8 mouse cellular contexts compared by ENCODE assay signal in the genomic region with DNA sequence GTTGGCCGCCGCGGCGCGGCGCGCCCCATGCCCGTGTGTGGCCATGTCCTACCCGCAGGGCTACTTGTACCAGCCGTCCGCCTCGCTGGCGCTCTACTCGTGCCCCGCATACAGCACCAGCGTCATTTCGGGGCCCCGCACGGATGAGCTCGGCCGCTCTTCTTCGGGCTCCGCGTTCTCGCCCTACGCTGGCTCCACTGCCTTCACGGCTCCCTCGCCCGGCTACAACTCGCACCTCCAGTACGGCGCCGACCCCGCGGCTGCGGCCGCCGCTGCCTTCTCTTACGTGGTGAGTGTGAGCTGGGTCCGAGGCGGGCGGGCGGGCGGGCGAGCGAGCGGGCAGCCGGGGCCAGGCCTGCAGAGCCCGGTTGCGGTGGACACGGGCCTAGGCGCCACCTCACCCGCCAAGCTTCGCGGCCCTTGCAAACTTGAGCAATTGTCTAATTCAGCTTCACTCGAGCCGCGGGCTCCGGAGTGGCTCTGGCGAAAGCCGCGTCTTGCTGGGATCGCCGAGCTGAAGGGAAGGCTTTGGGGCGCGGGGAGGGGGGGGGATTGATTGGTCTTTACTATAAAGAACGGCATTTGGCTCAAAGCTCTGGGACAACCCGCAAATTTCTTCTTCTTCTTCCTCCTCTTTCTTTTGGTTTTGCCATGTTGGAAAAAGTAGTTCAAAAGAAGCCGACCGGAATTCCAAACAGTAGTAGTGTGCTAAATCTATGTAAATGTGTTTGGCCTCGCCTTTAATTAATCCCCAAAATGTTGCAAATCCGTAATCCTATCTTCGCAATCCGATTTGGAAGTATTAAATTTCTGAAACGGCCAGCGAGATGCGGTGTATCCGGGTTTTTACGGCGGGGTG. TPM values are rescaled to one million over a fixed set of nuclear protein-coding genes. Genes with fewer than 3 reads are reported as not detected.
DNase-seq lines count a peak whose midpoint lies in the region; ATAC-seq and TF ChIP-seq lines count a peak whose summit lies in the region.

No protein-coding gene starts in this region.

- H3K9ac ChIP-seq in lung, embryonic 16.5 days (ENCODE audit: low read length) = peak overlapping the region; percentile 81
- H3K9ac ChIP-seq in heart, embryonic 11.5 days (ENCODE audit: low read depth, low read length) = peak overlapping the region; percentile 88

- TF ChIP-seq POLR2A in myocyte (IDR thresholded peaks at IDR 0.05; ENCODE audit: insufficient read length, low read depth) = peak; percentile 42

- peaks cover 31% of the 10 kb centered on the region for H3K79me2 ChIP-seq in myocyte (ENCODE audit: control insufficient read depth, insufficient read depth)

- H3K36me3 ChIP-seq in lung, embryonic 16.5 days (ENCODE audit: control insufficient read depth, insufficient read depth, low read length) = no peaks in the 10 kb centered on the region
- H3K36me3 ChIP-seq in heart, embryonic 11.5 days (ENCODE audit: control insufficient read depth, insufficient read depth, low read length) = no peaks in the 10 kb centered on the region
- peaks cover 6% of the 10 kb centered on the region for H3K36me3 ChIP-seq in myocyte (ENCODE audit: control insufficient read depth, insufficient read depth)

- H3K27me3 ChIP-seq in lung, embryonic 16.5 days (ENCODE audit: control insufficient read depth, insufficient read depth, low read depth, low read length) = peaks cover 46% of the 10 kb centered on the region
- H3K27me3 ChIP-seq in heart, embryonic 11.5 days (ENCODE audit: control insufficient read depth, insufficient read depth, low read length) = peaks cover 49% of the 10 kb centered on the region
- no peaks in the 10 kb centered on the region for H3K27me3 ChIP-seq in myocyte (ENCODE audit: control insufficient read depth, insufficient read depth, insufficient read length)

- no peaks in the 10 kb centered on the region for H3K9me3 ChIP-seq in lung, embryonic 16.5 days (ENCODE audit: control insufficient read depth, low read length)
- no peaks in the 10 kb centered on the region for H3K9me3 ChIP-seq in heart, embryonic 11.5 days (replicated peaks; ENCODE audit: control insufficient read depth, low read length)

- peak overlapping the region; percentile 97 for H3K27ac ChIP-seq in lung, embryonic 16.5 days (ENCODE audit: low read length)
- peak overlapping the region; percentile 93 for H3K27ac ChIP-seq in heart, embryonic 11.5 days (ENCODE audit: low read depth, low read length)

- under 1% methylated on average over 78 of the region's 80 CpGs for WGBS in lung, embryonic 16.5 days
- 2% methylated on average over 79 of the region's 80 CpGs for WGBS in heart, embryonic 11.5 days (ENCODE audit: insufficient replicate concordance)

- ATAC-seq in lung, embryonic 16.5 days (ENCODE audit: low read depth) = no peak
- no peak for ATAC-seq in heart, embryonic 11.5 days (replicated peaks; ENCODE audit: insufficient number of reproducible peaks, low FRiP score, low TSS enrichment)

- peak overlapping the region; percentile 75 for H3K4me2 ChIP-seq in lung, embryonic 16.5 days (ENCODE audit: low read depth, low read length)
- H3K4me2 ChIP-seq in heart, embryonic 11.5 days = peak overlapping the region; percentile 88
- H3K4me2 ChIP-seq in myocyte (ENCODE audit: low read depth) = peak overlapping the region; percentile 78

- peak overlapping the region; percentile 98 for H3ac ChIP-seq in myocyte (ENCODE audit: control insufficient read depth, insufficient read length)

- H3K4me3 ChIP-seq in lung, embryonic 16.5 days (ENCODE audit: low read length) = peak overlapping the region; percentile 75
- H3K4me3 ChIP-seq in heart, embryonic 11.5 days (ENCODE audit: low read depth, low read length) = peak overlapping the region; percentile 71
- peak overlapping the region; percentile 95 for H3K4me3 ChIP-seq in myocyte

- H3K4me1 ChIP-seq in lung, embryonic 16.5 days (replicated peaks; ENCODE audit: control insufficient read depth, insufficient read depth, low read length) = peaks cover 13% of the 10 kb centered on the region
- H3K4me1 ChIP-seq in heart, embryonic 11.5 days (ENCODE audit: control insufficient read depth, insufficient read depth, low read length) = peaks cover 22% of the 10 kb centered on the region

- DNase-seq in lung, postnatal 10 days = no peak
- peak; percentile 20 to 40 for DNase-seq in adrenal gland, postnatal 36 days
- DNase-seq in kidney, postnatal 10 days = peak; percentile 53
- DNase-seq in left cerebral cortex, adult 11 months (ENCODE audit: low spot score) = no peak
- DNase-seq in testis, postnatal 14 days (ENCODE audit: low spot score) = no peak

TF ChIP-seq in myocyte, 11 proteins besides CTCF, POLR2A, EP300 and RAD21:
- TF ChIP-seq SRF (IDR thresholded peaks at IDR 0.05; ENCODE audit: control insufficient read depth, insufficient read length, low read depth) (no peak), TCF3 (IDR thresholded peaks at IDR 0.05; ENCODE audit: insufficient read length, low read depth) (no peak), E2F4 (IDR thresholded peaks at IDR 0.05; ENCODE audit: insufficient read depth) (no peak), MYOG (IDR thresholded peaks at IDR 0.05; ENCODE audit: control insufficient read depth in 1 of 3, insufficient read depth in 1 of 3, insufficient read length in 2 of 3, low read depth in 2 of 3) (no peak), POLR2AphosphoS2 (IDR thresholded peaks at IDR 0.05; ENCODE audit: insufficient read length, low read depth) (peak; percentile 30), USF1 (IDR thresholded peaks at IDR 0.05; ENCODE audit: low read depth) (no peak), REST (IDR thresholded peaks at IDR 0.05; ENCODE audit: insufficient read depth, insufficient read length) (no peak), MAX (IDR thresholded peaks at IDR 0.05; ENCODE audit: low read depth) (no peak)

RNA-seq across cellular contexts. Expression of a gene that starts 0.9 kb away (rescaled TPM):
- polyA plus RNA-seq in lung, embryonic 16.5 days (2015; fragmentation: Nextera tagmentation; extraction: Ambion mirVana) = 10.4 and 11.9 TPM in 2 replicates
- 1 to 10 TPM; 2.0 to 2.1 TPM for total RNA-seq in adrenal gland, postnatal 36 days (2021)
- polyA plus RNA-seq in heart, embryonic 11.5 days (2014; fragmentation: Nextera tagmentation; extraction: Ambion mirVana) = 11.2 TPM in 2 replicates
- polyA plus RNA-seq in myocyte (2012; fragmentation: generic; extraction: Trizol) = 8.2 TPM

Comparison
In these comparisons a context has a peak if more than half of its experiments do, and no peak if none do; other contexts are left out.
1. DNase-seq: peak in adrenal gland, postnatal 36 days (2 of 2) and kidney, postnatal 10 days (single experiment); none in lung, postnatal 10 days (single experiment), left cerebral cortex, adult 11 months (single experiment) and testis, postnatal 14 days (single experiment).
2. Peak in every context shown above with its lines, with median percentiles within 50 percentile points of each other: H3K4me2 ChIP-seq and H3K4me3 ChIP-seq.